Mouse (Mus musculus): ENCODE measurements around the gene Specc1. TPM values are rescaled to one million over a fixed set of nuclear protein-coding genes. Genes with fewer than 3 reads are reported as not detected.
A peak's percentile ranks its signal among the peaks of the same experiment; 100 is the strongest.

Gene Specc1
- polyA plus RNA-seq, 2 experiments, result 23.5 to 40.5 TPM

GRCm38 (mm10) chr11:62001977-62002376 lies 45.4 kb downstream of the Specc1 start:
- WGBS (ENCODE audit: insufficient replicate concordance), result 66% methylated on average over 4 of the region's 4 CpGs
- Histone ChIP-seq H3K27ac (no peak overlapping the region), H3K9me3 (ENCODE audit: control insufficient read depth, low read length) (no peaks in the 10 kb centered on the region), H3K9ac (replicated peaks) (no peak overlapping the region), H3K27me3 (ENCODE audit: control insufficient read depth, insufficient read depth, low read length) (no peaks in the 10 kb centered on the region), H3K4me3 (ENCODE audit: insufficient read depth in 1 of 2, low read depth in 2 of 2, low read length in 2 of 2) (no peak overlapping the region), H3K4me2 (ENCODE audit: low read depth) (no peak overlapping the region), H3K4me1 (replicated peaks; ENCODE audit: control insufficient read depth in 2 of 2, insufficient read depth in 2 of 2, low read length in 1 of 2) (peaks cover 29 to 35% of the 10 kb centered on the region in 2 experiments), H3K36me3 (replicated peaks; ENCODE audit: control insufficient read depth, insufficient read depth, low read depth) (no peaks in the 10 kb centered on the region)
- DNase-seq (ENCODE audit: low read depth in 3 of 3, low spot score in 3 of 3) (peak in 2 of 3 experiments; percentile 45 to 46), ATAC-seq (ENCODE audit: insufficient read depth) (no peak)
- no peak for TF ChIP-seq EP300 (IDR thresholded peaks at IDR 0.05; ENCODE audit: low read depth)
- peak; percentile 79 for TF ChIP-seq CTCF (IDR thresholded peaks at IDR 0.05; ENCODE audit: low read depth)

GRCm38 (mm10) chr11:62004881-62005240 lies 48.3 kb downstream of the Specc1 start:
- Histone ChIP-seq H3K9me3 (ENCODE audit: control insufficient read depth, low read length) (no peaks in the 10 kb centered on the region), H3K27me3 (ENCODE audit: control insufficient read depth, insufficient read depth, low read length) (no peaks in the 10 kb centered on the region), H3K4me1 (replicated peaks; ENCODE audit: control insufficient read depth in 2 of 2, insufficient read depth in 2 of 2, low read length in 1 of 2) (peaks cover 29 to 38% of the 10 kb centered on the region in 2 experiments), H3K36me3 (replicated peaks; ENCODE audit: control insufficient read depth, insufficient read depth, low read depth) (no peaks in the 10 kb centered on the region), H3K4me2 (ENCODE audit: low read depth) (peak overlapping the region; percentile 73), H3K27ac (peak overlapping the region; percentile 86), H3K4me3 (ENCODE audit: insufficient read depth in 1 of 2, low read depth in 2 of 2, low read length in 2 of 2) (peak overlapping the region; percentile 38 to 47; a peak in 2 of 4 replicates), H3K9ac (replicated peaks) (peak overlapping the region; percentile 61)
- 12% methylated on average over 6 of the region's 6 CpGs for whole genome bisulfite sequencing (ENCODE audit: insufficient replicate concordance)
- TF ChIP-seq CTCF (IDR thresholded peaks at IDR 0.05; ENCODE audit: low read depth) (no peak), EP300 (IDR thresholded peaks at IDR 0.05; ENCODE audit: low read depth) (no peak)
- DNase-seq (ENCODE audit: low read depth in 3 of 3, low spot score in 3 of 3) (peak in 1 of 3 experiments; percentile 30), ATAC-seq (ENCODE audit: insufficient read depth) (no peak)

GRCm38 (mm10) chr11:62005241-62005910 lies 48.8 kb downstream of the Specc1 start:
- peak overlapping the region; percentile 38 to 47; a peak in 3 of 4 replicates for H3K4me3 ChIP-seq (ENCODE audit: insufficient read depth in 1 of 2, low read depth in 2 of 2, low read length in 2 of 2)
- no peaks in the 10 kb centered on the region for H3K9me3 ChIP-seq (ENCODE audit: control insufficient read depth, low read length)
- H3K27ac ChIP-seq, result peak overlapping the region; percentile 86
- H3K9ac ChIP-seq (replicated peaks), result peak overlapping the region; percentile 61
- H3K27me3 ChIP-seq (ENCODE audit: control insufficient read depth, insufficient read depth, low read length), result no peaks in the 10 kb centered on the region
- no peak for TF ChIP-seq CTCF (IDR thresholded peaks at IDR 0.05; ENCODE audit: low read depth)
- no peak for TF ChIP-seq EP300 (IDR thresholded peaks at IDR 0.05; ENCODE audit: low read depth)
- no peaks in the 10 kb centered on the region for H3K36me3 ChIP-seq (replicated peaks; ENCODE audit: control insufficient read depth, insufficient read depth, low read depth)
- WGBS (ENCODE audit: insufficient replicate concordance), result 6% methylated on average over 14 of the region's 14 CpGs
- peak; percentile 69 for ATAC-seq (ENCODE audit: insufficient read depth)
- peaks cover 29 to 38% of the 10 kb centered on the region in 2 experiments for H3K4me1 ChIP-seq (replicated peaks; ENCODE audit: control insufficient read depth in 2 of 2, insufficient read depth in 2 of 2, low read length in 1 of 2)
- peak overlapping the region; percentile 73 for H3K4me2 ChIP-seq (ENCODE audit: low read depth)
- peak in 2 of 3 experiments; percentile 46 to 59 for DNase-seq (ENCODE audit: low read depth in 3 of 3, low spot score in 3 of 3)

DNA sequence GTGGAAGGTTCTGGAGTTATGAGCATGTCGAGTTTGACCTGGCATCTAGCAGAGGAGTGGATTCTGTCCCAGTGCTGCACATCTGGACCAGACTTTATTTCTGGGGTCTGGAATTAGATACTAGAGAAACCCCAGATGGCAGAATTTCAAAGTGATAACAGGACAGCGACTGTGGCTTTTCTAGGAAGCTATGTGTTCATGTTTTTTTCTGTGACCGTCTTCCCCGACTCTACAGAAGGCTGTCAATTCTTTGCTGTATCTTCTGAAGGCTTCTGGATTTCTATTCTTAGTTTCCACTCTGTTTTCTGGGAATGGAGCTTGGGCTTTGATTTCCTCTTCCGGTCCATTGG lies 49.3 kb downstream of the Specc1 start:
- Histone ChIP-seq H3K4me2 (ENCODE audit: low read depth) (peak overlapping the region; percentile 73), H3K4me1 (replicated peaks; ENCODE audit: control insufficient read depth in 2 of 2, insufficient read depth in 2 of 2, low read length in 1 of 2) (peaks cover 29 to 38% of the 10 kb centered on the region in 2 experiments), H3K27me3 (ENCODE audit: control insufficient read depth, insufficient read depth, low read length) (no peaks in the 10 kb centered on the region), H3K9ac (replicated peaks) (peak overlapping the region; percentile 61), H3K9me3 (ENCODE audit: control insufficient read depth, low read length) (no peaks in the 10 kb centered on the region), H3K27ac (peak overlapping the region; percentile 86), H3K36me3 (replicated peaks; ENCODE audit: control insufficient read depth, insufficient read depth, low read depth) (no peaks in the 10 kb centered on the region), H3K4me3 (ENCODE audit: insufficient read depth in 1 of 2, low read depth in 2 of 2, low read length in 2 of 2) (peak overlapping the region; percentile 26 to 47)
- DNase-seq (ENCODE audit: low read depth in 3 of 3, low spot score in 3 of 3) (peak; percentile 39 to 67 (median 45)), ATAC-seq (ENCODE audit: insufficient read depth) (peak; percentile 66)
- 12% methylated on average over 5 of the region's 5 CpGs for WGBS (ENCODE audit: insufficient replicate concordance)
- peak; percentile 52 for TF ChIP-seq EP300 (IDR thresholded peaks at IDR 0.05; ENCODE audit: low read depth)
- no peak for TF ChIP-seq CTCF (IDR thresholded peaks at IDR 0.05; ENCODE audit: low read depth)

DNA sequence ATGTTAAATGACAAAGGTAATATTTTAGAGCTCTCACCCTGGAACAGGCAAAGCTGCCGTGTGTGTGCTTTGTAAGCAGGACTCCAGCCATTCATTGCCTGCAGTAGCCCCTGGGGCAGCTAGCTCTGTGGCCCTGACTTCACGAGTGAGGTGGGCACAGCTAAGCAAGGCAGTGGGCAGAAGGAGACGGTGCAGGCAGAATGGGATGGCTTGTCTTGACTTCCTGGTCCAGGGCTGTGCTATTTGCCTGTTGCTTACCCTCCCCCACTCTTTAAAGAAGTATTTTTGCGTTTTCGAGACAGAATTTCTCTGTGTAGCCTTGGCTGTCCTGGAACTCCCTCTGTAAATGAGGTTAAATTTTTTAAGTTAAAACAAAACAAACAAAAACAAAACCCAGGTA lies 50.1 kb downstream of the Specc1 start:
- DNase-seq (ENCODE audit: low read depth in 3 of 3, low spot score in 3 of 3), result no peak
- peak overlapping the region; percentile 61; the same call in 1 of the 2 replicates for H3K9ac ChIP-seq (replicated peaks)
- H3K4me1 ChIP-seq (replicated peaks; ENCODE audit: control insufficient read depth in 2 of 2, insufficient read depth in 2 of 2, low read length in 1 of 2), result peaks cover 29 to 38% of the 10 kb centered on the region in 2 experiments
- H3K9me3 ChIP-seq (ENCODE audit: control insufficient read depth, low read length), result no peaks in the 10 kb centered on the region
- TF ChIP-seq EP300 (IDR thresholded peaks at IDR 0.05; ENCODE audit: low read depth), result no peak
- no peak for TF ChIP-seq CTCF (IDR thresholded peaks at IDR 0.05; ENCODE audit: low read depth)
- H3K4me2 ChIP-seq (ENCODE audit: low read depth), result peak overlapping the region; percentile 73
- 10% methylated on average over 5 of the region's 5 CpGs for WGBS (ENCODE audit: insufficient replicate concordance)
- no peak overlapping the region for H3K27ac ChIP-seq
- peak overlapping the region; percentile 7 to 47; a peak in 3 of 4 replicates for H3K4me3 ChIP-seq (ENCODE audit: insufficient read depth in 1 of 2, low read depth in 2 of 2, low read length in 2 of 2)
- ATAC-seq (ENCODE audit: insufficient read depth), result no peak
- H3K36me3 ChIP-seq (replicated peaks; ENCODE audit: control insufficient read depth, insufficient read depth, low read depth), result no peaks in the 10 kb centered on the region
- H3K27me3 ChIP-seq (ENCODE audit: control insufficient read depth, insufficient read depth, low read length), result no peaks in the 10 kb centered on the region
